ENCODE assay signal across 8 mouse cellular contexts in the genomic region with DNA sequence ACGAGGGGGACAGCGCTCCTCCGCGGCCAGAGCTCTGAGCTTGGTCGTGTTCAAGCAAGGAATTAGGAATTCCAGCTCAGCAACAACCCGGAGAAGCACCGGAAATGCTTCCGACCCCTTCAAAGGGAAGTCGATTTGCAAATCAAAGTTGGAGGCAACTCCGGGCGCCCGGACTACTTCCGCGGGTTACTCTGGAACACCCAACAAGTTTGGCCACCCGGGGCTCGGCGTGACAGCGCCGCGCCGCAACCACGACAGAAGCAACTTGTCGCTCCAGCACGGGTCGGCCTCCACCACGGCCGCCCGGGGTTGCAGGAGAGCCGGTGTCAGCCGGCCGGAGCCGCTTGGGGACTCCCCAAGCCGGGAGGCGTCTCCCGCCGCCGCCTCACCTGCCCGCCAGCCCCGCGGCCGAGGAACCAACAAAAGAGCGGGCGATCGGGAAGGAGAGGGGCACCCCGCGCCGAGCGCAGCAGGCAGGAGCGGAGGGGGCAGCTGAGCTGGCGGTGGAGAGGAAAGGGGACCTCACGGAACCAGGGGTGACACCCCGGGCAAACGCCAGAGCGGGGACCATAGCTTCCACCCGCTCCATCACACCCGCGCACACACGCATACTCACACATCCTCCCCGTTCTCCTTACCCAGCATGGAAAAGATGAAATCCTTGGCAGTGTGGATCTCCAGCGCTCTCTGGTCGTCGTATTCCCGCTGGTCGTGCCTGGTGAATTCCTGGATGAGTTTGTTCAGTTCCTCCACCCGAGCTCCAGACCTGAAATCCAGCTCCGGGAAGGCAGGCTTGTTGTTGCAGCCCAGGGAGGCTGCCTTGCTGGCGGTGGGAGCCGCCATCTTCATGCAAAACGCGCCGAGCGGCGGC. TPM values are rescaled to one million over a fixed set of nuclear protein-coding genes. Genes with fewer than 3 reads are reported as not detected.
DNase-seq lines count a peak whose midpoint lies in the region; ATAC-seq and TF ChIP-seq lines count a peak whose summit lies in the region.

Mb21d2 (minus strand) TSS at position 859 of the 871 bp plus-strand sequence.

- no peak for TF ChIP-seq EP300 in lung, postnatal 0 days (IDR thresholded peaks at IDR 0.05)

- H3K36me3 ChIP-seq in hindbrain, embryonic 15.5 days: no peaks in the 10 kb centered on the region
- H3K36me3 ChIP-seq in lung, postnatal 0 days (ENCODE audit: insufficient read depth, low read length): no peaks in the 10 kb centered on the region

- H3K4me3 ChIP-seq in hindbrain, embryonic 15.5 days: peak within 1 kb of the TSS; percentile 100
- H3K4me3 ChIP-seq in lung, postnatal 0 days (ENCODE audit: low read depth, low read length): peak within 1 kb of the TSS; percentile 79

- DNase-seq in adrenal gland, adult 2 months: peak; percentile 78
- peak; percentile 8 to 23 for DNase-seq in gastrocnemius, adult 8-10 months (ENCODE audit: low spot score in 2 of 2)
- peak; percentile 55 to 58 for DNase-seq in layer of hippocampus, postnatal 36 days
- DNase-seq in lung, postnatal 0 days (ENCODE audit: low spot score): peak; percentile 54
- DNase-seq in right cerebral cortex, adult 18-20 months: peak; percentile 58
- no peak for DNase-seq in spleen, postnatal 10 days (ENCODE audit: low spot score in 2 of 2)

- no peaks in the 10 kb centered on the region for H3K9me3 ChIP-seq in hindbrain, embryonic 15.5 days
- H3K9me3 ChIP-seq in lung, postnatal 0 days (ENCODE audit: low read length): no peaks in the 10 kb centered on the region

- H3K9ac ChIP-seq in hindbrain, embryonic 15.5 days: peak within 1 kb of the TSS; percentile 98
- H3K9ac ChIP-seq in lung, postnatal 0 days (replicated peaks; ENCODE audit: low read depth): peak within 1 kb of the TSS; percentile 72

- peak within 1 kb of the TSS; percentile 74 for H3K4me2 ChIP-seq in hindbrain, embryonic 15.5 days
- peak within 1 kb of the TSS; percentile 98 for H3K4me2 ChIP-seq in lung, postnatal 0 days (replicated peaks; ENCODE audit: low read depth, low read length)

- no peak for TF ChIP-seq CTCF in lung, postnatal 0 days (IDR thresholded peaks at IDR 0.05)

- H3K27me3 ChIP-seq in hindbrain, embryonic 15.5 days: peaks cover 4% of the 10 kb centered on the region; the same call in 1 of the 2 replicates
- no peaks in the 10 kb centered on the region for H3K27me3 ChIP-seq in lung, postnatal 0 days (replicated peaks; ENCODE audit: insufficient read depth, low read length)

- under 1% methylated on average over 73 of the region's 73 CpGs for WGBS in hindbrain, embryonic 15.5 days
- WGBS in lung, postnatal 0 days: under 1% methylated on average over 67 of the region's 73 CpGs

- peak; percentile 45 for ATAC-seq in common myeloid progenitor, adult 5-6 weeks (replicated peaks; ENCODE audit: low read depth, poor library complexity, severe bottlenecking)
- peak; percentile 61 for ATAC-seq in hindbrain, embryonic 15.5 days (ENCODE audit: low FRiP score, low read depth)
- peak; percentile 65 for ATAC-seq in lung, postnatal 0 days

- H3K27ac ChIP-seq in hindbrain, embryonic 15.5 days (replicated peaks): peak within 1 kb of the TSS; percentile 96
- H3K27ac ChIP-seq in lung, postnatal 0 days (ENCODE audit: low read length): peak within 1 kb of the TSS; percentile 78

- peaks cover 48% of the 10 kb centered on the region for H3K4me1 ChIP-seq in hindbrain, embryonic 15.5 days (replicated peaks)
- H3K4me1 ChIP-seq in lung, postnatal 0 days (ENCODE audit: insufficient read depth, low read depth, low read length): no peaks in the 10 kb centered on the region

RNA-seq across cellular contexts. Expression of gene Mb21d2, which starts in this region (rescaled TPM):
- 10 to 100 TPM; 10.0 to 11.6 TPM for total RNA-seq in adrenal gland, adult 2 months (2021)
- 11.9 and 14.1 TPM in 2 replicates for polyA plus RNA-seq in adrenal gland, adult 2 months (2012; rRNA removed)
- total RNA-seq in common myeloid progenitor, adult 5-6 weeks (2017): 0.24 TPM in 1 of 2 replicates, not detected in the other
- total RNA-seq in gastrocnemius, adult 8-10 months (2022): 10 to 100 TPM in 2 of 4 experiments, 1 to 10 TPM in 2; 8.9 to 14.4 (median 11.4) TPM
- polyA plus RNA-seq in hindbrain, embryonic 15.5 days (2015; fragmentation: Nextera tagmentation; extraction: Ambion mirVana): 21.6 and 22.5 TPM in 2 replicates
- total RNA-seq in layer of hippocampus, postnatal 36 days (2021): 10 to 100 TPM; 24.4 to 25.1 TPM
- polyA plus RNA-seq in lung, postnatal 0 days (2015; fragmentation: Nextera tagmentation; extraction: Ambion mirVana): 3.8 and 5.0 TPM in 2 replicates

Comparison
In these comparisons a context has a peak if more than half of its experiments do, and no peak if none do; other contexts are left out.
1. Peak in ATAC-seq in common myeloid progenitor, adult 5-6 weeks; RNA of the gene not detected or under 1 TPM.
2. DNase-seq: peak in adrenal gland, adult 2 months (single experiment), gastrocnemius, adult 8-10 months (2 of 2), layer of hippocampus, postnatal 36 days (2 of 2), lung, postnatal 0 days (single experiment) and right cerebral cortex, adult 18-20 months (single experiment); none in spleen, postnatal 10 days (0 of 2).
3. Peak in every context shown above with its lines, with median percentiles within 50 percentile points of each other: ATAC-seq.